Mouse (Mus musculus) kidney, adult 2 months (tissue): Measurements from ENCODE around the gene Slc38a10.

Experiments used
- CTCF ChIP-seq: fragments of 200-500 bp; conservative IDR thresholded peaks from 2 replicates; pipeline ENCODE4 v1.5.1; 2011; ENCODE audit warnings: low read depth, mild to moderate bottlenecking, control low read depth, low read length, moderate library complexity, mixed read lengths; ENCODE audit not compliant: insufficient read depth, insufficient read length
- POLR2A ChIP-seq: fragments of 200-500 bp; IDR thresholded peaks from one replicate; pipeline ENCODE4 v1.6.1; 2011; ENCODE audit warnings: low read depth, low read length, control low read depth

DNA sequence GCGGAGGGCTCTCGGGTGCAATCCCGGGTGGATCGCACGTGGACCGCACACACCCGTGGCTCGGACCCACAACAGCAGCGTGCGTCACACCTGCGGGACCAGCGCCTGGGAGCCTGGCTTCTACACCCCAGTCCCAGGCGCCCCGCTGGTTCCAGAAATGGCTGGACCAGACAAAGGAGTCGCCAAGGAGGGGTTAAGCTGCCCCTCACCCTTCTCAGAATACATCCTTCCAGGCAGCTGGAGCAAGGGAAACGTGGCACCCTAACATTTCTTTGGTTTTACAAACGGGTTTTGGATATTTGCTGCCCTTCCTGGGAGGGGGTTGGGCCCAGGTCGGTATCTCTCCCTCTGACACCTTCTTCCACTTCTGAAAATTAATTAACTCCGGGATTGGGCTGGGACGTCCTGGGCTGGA is 35.7 kb upstream of the Slc38a10 start:
- TF ChIP-seq CTCF (no peak), POLR2A (no peak)
